Comparison of ENCODE assay signal across 8 mouse cellular contexts in the genomic region with DNA sequence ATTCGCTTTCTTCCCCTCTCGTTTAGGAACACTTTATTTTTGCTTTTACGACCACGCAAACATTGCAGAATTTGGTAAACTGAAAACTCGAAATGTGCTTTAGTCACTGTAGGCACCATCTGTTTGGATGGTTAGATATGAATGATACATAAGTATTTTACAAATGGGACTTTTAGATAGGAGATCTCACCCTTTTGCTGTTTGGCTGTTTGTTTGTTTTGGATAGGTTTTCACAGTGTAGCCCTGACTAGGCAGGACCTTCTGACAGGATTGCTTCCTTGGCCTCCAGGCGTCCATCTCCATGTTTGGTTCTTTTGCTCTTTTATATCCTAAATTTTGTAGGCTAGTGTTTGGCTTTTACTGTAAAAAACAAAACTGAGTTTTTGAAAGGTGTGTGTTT. TPM values are rescaled to one million over a fixed set of nuclear protein-coding genes. Genes with fewer than 3 reads are reported as not detected.
DNase-seq lines count a peak whose midpoint lies in the region; ATAC-seq and TF ChIP-seq lines count a peak whose summit lies in the region.

No protein-coding gene starts in this region.

- H3K27me3 ChIP-seq in kidney, adult 2 months (replicated peaks; ENCODE audit: control insufficient read depth, insufficient read depth, low read length), result no peaks in the 10 kb centered on the region
- no peaks in the 10 kb centered on the region for H3K27me3 ChIP-seq in hindbrain, embryonic 11.5 days (ENCODE audit: control insufficient read depth, insufficient read depth, low read length)
- H3K27me3 ChIP-seq in midbrain, embryonic 14.5 days (ENCODE audit: control insufficient read depth, insufficient read depth, low read length), result no peaks in the 10 kb centered on the region

- under 1% methylated on average over 6 of the region's 6 CpGs for WGBS in kidney, adult 2 months
- 2% methylated on average over 6 of the region's 6 CpGs for whole genome bisulfite sequencing in bone marrow, adult 2 months
- 1% methylated on average over 6 of the region's 6 CpGs for WGBS in hindbrain, embryonic 11.5 days
- WGBS in midbrain, embryonic 14.5 days, result under 1% methylated on average over 6 of the region's 6 CpGs

- ATAC-seq in hindbrain, embryonic 11.5 days (ENCODE audit: low FRiP score), result no peak
- ATAC-seq in midbrain, embryonic 14.5 days (ENCODE audit: low FRiP score, low TSS enrichment), result no peak

- H3K4me3 ChIP-seq in kidney, adult 2 months (ENCODE audit: insufficient read depth, low read depth, low read length), result peak overlapping the region; percentile 82
- H3K4me3 ChIP-seq in bone marrow, adult 2 months (replicated peaks; ENCODE audit: control insufficient read depth, low read depth, low read length), result peak overlapping the region; percentile 89
- peak overlapping the region; percentile 77 for H3K4me3 ChIP-seq in hindbrain, embryonic 11.5 days (ENCODE audit: low read depth, low read length)
- peak overlapping the region; percentile 92 for H3K4me3 ChIP-seq in midbrain, embryonic 14.5 days (replicated peaks; ENCODE audit: low read depth, low read length)

- peak overlapping the region; percentile 88 for H3K9ac ChIP-seq in hindbrain, embryonic 11.5 days (ENCODE audit: low read depth, low read length)
- H3K9ac ChIP-seq in midbrain, embryonic 14.5 days (replicated peaks; ENCODE audit: low read length), result peak overlapping the region; percentile 93

- TF ChIP-seq CTCF in kidney, adult 2 months (conservative IDR thresholded peaks at IDR 0.05; ENCODE audit: insufficient read depth, insufficient read length, low read depth, low read length), result no peak
- TF ChIP-seq CTCF in bone marrow, adult 2 months (IDR thresholded peaks at IDR 0.05; ENCODE audit: control insufficient read depth, insufficient read depth, low read length), result no peak

- H3K9me3 ChIP-seq in hindbrain, embryonic 11.5 days (ENCODE audit: control insufficient read depth, low read length), result no peaks in the 10 kb centered on the region
- no peaks in the 10 kb centered on the region for H3K9me3 ChIP-seq in midbrain, embryonic 14.5 days (ENCODE audit: control insufficient read depth, low read length)

- H3K4me2 ChIP-seq in hindbrain, embryonic 11.5 days (replicated peaks; ENCODE audit: low read depth, low read length), result peak overlapping the region; percentile 59
- peak overlapping the region; percentile 82 for H3K4me2 ChIP-seq in midbrain, embryonic 14.5 days (ENCODE audit: low read length)

- no peak for DNase-seq in kidney, adult 2 months
- no peak for DNase-seq in kidney, postnatal 4 days
- no peak for DNase-seq in hindbrain, embryonic 11.5 days (ENCODE audit: low spot score)
- no peak for DNase-seq in midbrain, embryonic 14.5 days
- no peak for DNase-seq in frontal cortex, postnatal 14 days (ENCODE audit: low spot score in 2 of 2)
- DNase-seq in gastrocnemius, postnatal 14 days, result no peak
- DNase-seq in gastrocnemius, adult 18-20 months (ENCODE audit: low spot score), result no peak

- H3K36me3 ChIP-seq in kidney, adult 2 months (ENCODE audit: control insufficient read depth, insufficient read depth, low read length), result no peaks in the 10 kb centered on the region
- H3K36me3 ChIP-seq in hindbrain, embryonic 11.5 days (ENCODE audit: control insufficient read depth, insufficient read depth, low read length), result no peaks in the 10 kb centered on the region
- H3K36me3 ChIP-seq in midbrain, embryonic 14.5 days (ENCODE audit: control insufficient read depth, insufficient read depth, low read length), result no peaks in the 10 kb centered on the region

- peaks cover 9% of the 10 kb centered on the region for H3K4me1 ChIP-seq in kidney, adult 2 months (ENCODE audit: control insufficient read depth, insufficient read depth, low read length)
- no peaks in the 10 kb centered on the region; the same call in none of the 2 replicates for H3K4me1 ChIP-seq in bone marrow, adult 2 months (ENCODE audit: control insufficient read depth, insufficient read depth, low read length)
- 0 out of 2 replicates have a peak, but pooled peaks cover 3% of the 10 kb centered on the region for H3K4me1 ChIP-seq in hindbrain, embryonic 11.5 days (replicated peaks; ENCODE audit: control insufficient read depth, insufficient read depth, low read length)
- H3K4me1 ChIP-seq in midbrain, embryonic 14.5 days (ENCODE audit: control insufficient read depth, insufficient read depth, low read length), result peaks cover 13% of the 10 kb centered on the region

- intact Hi-C loops in gastrocnemius, postnatal 14 days (cut with DNase I; ENCODE audit: low total_unique reads), result no loop called here

- no peak for TF ChIP-seq POLR2A in kidney, adult 2 months (IDR thresholded peaks at IDR 0.05; ENCODE audit: low read depth, low read length)
- TF ChIP-seq POLR2A in bone marrow, adult 2 months (IDR thresholded peaks at IDR 0.05; ENCODE audit: borderline replicate concordance, control insufficient read depth, low read depth, low read length), result no peak

- H3K27ac ChIP-seq in kidney, adult 2 months (ENCODE audit: insufficient read depth, low read depth, low read length), result peak overlapping the region; percentile 53
- no peak overlapping the region; the same call in 1 of the 2 replicates for H3K27ac ChIP-seq in bone marrow, adult 2 months (ENCODE audit: control insufficient read depth, insufficient read depth, low read depth, low read length, poor library complexity)
- no peak overlapping the region for H3K27ac ChIP-seq in hindbrain, embryonic 11.5 days (ENCODE audit: low read depth, low read length)
- peak overlapping the region; percentile 91 for H3K27ac ChIP-seq in midbrain, embryonic 14.5 days (replicated peaks; ENCODE audit: low read depth, low read length)

RNA-seq across cellular contexts. Expression of a gene that starts 0.8 kb away (rescaled TPM):
- polyA plus RNA-seq in kidney, adult 2 months (2012; rRNA removed), result 5.8 and 6.9 TPM in 2 replicates
- polyA plus RNA-seq in bone marrow, adult 2 months (2011; ENCODE audit: insufficient read depth, insufficient read length, low replicate concordance, missing spikeins), result 22.1 and 26.7 TPM in 2 replicates
- polyA plus RNA-seq in hindbrain, embryonic 11.5 days (2014; fragmentation: Nextera tagmentation; extraction: Ambion mirVana), result 91.6 and 103 TPM in 2 replicates
- 97.0 and 102 TPM in 2 replicates for polyA plus RNA-seq in midbrain, embryonic 14.5 days (2014; fragmentation: Nextera tagmentation; extraction: Ambion mirVana)
- 10 to 100 TPM in 1 of 2 experiments, 1 to 10 TPM in 1; 9.9 to 11.4 TPM for total RNA-seq in gastrocnemius, postnatal 14 days (2021)
- total RNA-seq in gastrocnemius, adult 18-20 months (2021), result 1 to 10 TPM; 7.3 to 9.5 TPM

Comparison
In these comparisons a context has a peak if more than half of its experiments do, and no peak if none do; other contexts are left out.
1. H3K27ac ChIP-seq: peak in kidney, adult 2 months (single experiment) and midbrain, embryonic 14.5 days (single experiment); none in bone marrow, adult 2 months (single experiment) and hindbrain, embryonic 11.5 days (single experiment).
2. Peak in every context shown above with its lines, with median percentiles within 50 percentile points of each other: H3K4me3 ChIP-seq.